Mouse (Mus musculus) spleen, adult 2 months (tissue): ENCODE measurements at regions not wholly inside any gene's neighbourhood (a gene's known extent, or its start where the extent isn't known, plus 50 kb on each side); places are given as distances from the start of the nearest gene placed in this dataset.
A peak's percentile ranks its signal among the peaks of the same experiment; 100 is the strongest.

Experiments
- DNase-seq, 2 experiments: peaks; one replicate each; pipeline versions ENCODE4 v3.0.0 to v3.0.0-alpha.2; 2012 to 2021; ENCODE audit warnings: low spot score in 2 of 2, low read depth in 1 of 2
- H3K27ac ChIP-seq: fragments of 200-500 bp; 2 replicates; pipeline ENCODE4 v1.5.1; 2012; ENCODE audit warnings: low read length, inconsistent platforms; ENCODE audit not compliant: insufficient read depth
- H3K27me3 ChIP-seq: fragments of 200-500 bp; 2 replicates; pipeline ENCODE4 v1.6.1; 2012; ENCODE audit warnings: mild to moderate bottlenecking, moderate library complexity, low read length, inconsistent platforms; ENCODE audit not compliant: control insufficient read depth, insufficient read depth
- H3K36me3 ChIP-seq: fragments of 200-500 bp; 2 replicates; pipeline ENCODE4 v1.6.1; 2012; ENCODE audit warnings: mild to moderate bottlenecking, low read length, inconsistent platforms; ENCODE audit not compliant: control insufficient read depth, insufficient read depth
- H3K4me1 ChIP-seq: fragments of 200-500 bp; 2 replicates; pipeline ENCODE4 v1.6.1; 2011; ENCODE audit warnings: inconsistent platforms; ENCODE audit not compliant: control insufficient read depth, insufficient read depth, insufficient read length
- H3K4me3 ChIP-seq: fragments of 200-500 bp; 2 replicates; pipeline ENCODE4 v1.5.1; 2011; ENCODE audit warnings: mild to moderate bottlenecking, inconsistent platforms; ENCODE audit not compliant: insufficient read depth, insufficient read length; ENCODE audit errors: extremely low read depth
- CTCF ChIP-seq: fragments of 200-500 bp; IDR thresholded peaks from 2 replicates; pipeline ENCODE4 v1.5.1; 2011; ENCODE audit warnings: mild to moderate bottlenecking, inconsistent platforms; ENCODE audit not compliant: insufficient read depth, insufficient read length, insufficient replicate concordance; ENCODE audit errors: extremely low read depth
- POLR2A ChIP-seq: fragments of 200-500 bp; IDR thresholded peaks from 2 replicates; pipeline ENCODE4 v1.6.1; 2011; ENCODE audit warnings: low read depth, low read length, inconsistent platforms
- WGBS: fragments of 180-500 bp; shearing (Covaris S2); methylation state at CpG from one replicate; pipeline ENCODE4 v1.1.7; 2018; 5-methylcytosine and 5-hydroxymethylcytosine counted together

GRCm38 (mm10) chr10:68842023-68842735 is 118.7 kb downstream of the Tmem26 start:
- WGBS = 17% methylated on average over 13 of the region's 13 CpGs
- Histone ChIP-seq H3K27ac (no peak overlapping the region), H3K27me3 (no peaks in the 10 kb centered on the region), H3K4me1 (peaks cover 6% of the 10 kb centered on the region; the same call in 1 of the 2 replicates), H3K4me3 (no peak overlapping the region), H3K36me3 (no peaks in the 10 kb centered on the region)
- peak in 1 of 2 experiments; percentile 4 for DNase-seq
- no peak for TF ChIP-seq POLR2A
- TF ChIP-seq CTCF = no peak

- 48% methylated on average over 4 of the region's 4 CpGs for WGBS
- H3K27me3 ChIP-seq = no peaks in the 10 kb centered on the region
- H3K4me1 ChIP-seq = peaks cover 6% of the 10 kb centered on the region; the same call in 1 of the 2 replicates
- H3K36me3 ChIP-seq = no peaks in the 10 kb centered on the region
- peak; percentile 11 to 30 for DNase-seq
- H3K4me3 ChIP-seq = no peak overlapping the region
- no peak overlapping the region for H3K27ac ChIP-seq
- TF ChIP-seq POLR2A = no peak
- TF ChIP-seq CTCF = no peak
These were observed 120.6 kb downstream of the Tmem26 start for GRCm38 (mm10) chr10:68844066-68844465.

GRCm38 (mm10) chr10:68844596-68844995 is 121.2 kb downstream of the Tmem26 start:
- peaks cover 6% of the 10 kb centered on the region; the same call in 1 of the 2 replicates for H3K4me1 ChIP-seq
- H3K36me3 ChIP-seq = no peaks in the 10 kb centered on the region
- WGBS = 40% methylated on average over 8 of the region's 8 CpGs
- no peaks in the 10 kb centered on the region for H3K27me3 ChIP-seq
- no peak overlapping the region for H3K27ac ChIP-seq
- TF ChIP-seq POLR2A = no peak
- TF ChIP-seq CTCF = no peak
- no peak overlapping the region for H3K4me3 ChIP-seq
- DNase-seq = no peak

GRCm38 (mm10) chr10:68851153-68851552 is 127.7 kb downstream of the Tmem26 start:
- no peak for DNase-seq
- TF ChIP-seq CTCF (no peak), POLR2A (no peak)
- WGBS = 89% methylated on average over 3 of the region's 3 CpGs
- Histone ChIP-seq H3K4me3 (no peak overlapping the region), H3K27ac (no peak overlapping the region), H3K27me3 (no peaks in the 10 kb centered on the region), H3K4me1 (no peaks in the 10 kb centered on the region), H3K36me3 (no peaks in the 10 kb centered on the region)

DNA sequence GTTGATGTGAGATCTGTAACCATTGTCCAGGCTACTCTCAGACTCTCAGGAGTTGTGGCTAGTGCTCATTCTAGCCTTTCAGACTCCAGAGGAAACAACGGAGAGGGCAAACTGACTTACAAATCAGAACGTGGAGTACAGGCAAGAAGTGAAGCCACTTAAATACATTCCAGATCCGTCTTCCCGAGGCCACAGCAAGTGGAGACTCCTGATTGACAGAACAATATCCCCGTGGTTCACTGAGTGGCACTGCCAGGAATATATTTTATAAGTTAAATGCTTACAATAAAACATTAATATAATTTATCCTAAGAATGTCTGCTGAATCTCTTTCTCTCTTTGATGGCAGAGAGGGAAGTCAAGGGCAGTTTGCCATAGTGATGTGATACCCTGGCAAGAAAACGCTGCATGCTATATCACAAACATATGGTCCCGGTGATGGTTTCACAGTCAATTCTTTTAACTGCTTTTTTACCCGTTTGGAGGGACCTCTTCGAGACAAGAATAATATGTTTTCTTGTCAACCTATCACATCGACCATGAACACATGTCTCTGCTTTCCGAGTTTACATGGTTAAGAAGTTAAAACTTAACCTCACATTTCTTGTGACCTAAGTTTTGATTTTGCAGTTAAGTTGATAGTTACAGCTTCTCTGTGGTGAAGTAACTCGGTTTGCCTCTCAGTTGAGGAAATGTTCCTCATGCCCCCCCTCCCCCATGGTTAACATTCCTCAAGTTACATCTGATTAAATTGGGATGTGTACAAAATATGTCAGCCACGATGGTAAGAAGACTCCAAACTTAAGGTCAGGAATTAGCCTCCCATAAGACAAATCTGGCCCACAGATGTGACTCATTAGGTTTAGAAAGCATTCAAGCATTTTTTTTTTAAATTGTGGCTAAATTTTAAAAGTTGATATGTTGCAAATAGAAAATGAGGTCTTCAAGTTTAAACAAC is 132.8 kb downstream of the Tmem26 start:
- Histone ChIP-seq H3K36me3 (no peaks in the 10 kb centered on the region), H3K27me3 (no peaks in the 10 kb centered on the region), H3K27ac (no peak overlapping the region), H3K4me1 (no peaks in the 10 kb centered on the region), H3K4me3 (no peak overlapping the region)
- no peak for TF ChIP-seq CTCF
- no peak for TF ChIP-seq POLR2A
- WGBS = 80% methylated on average over 13 of the region's 13 CpGs
- DNase-seq = no peak

- Histone ChIP-seq H3K36me3 (no peaks in the 10 kb centered on the region), H3K4me3 (no peak overlapping the region), H3K27me3 (no peaks in the 10 kb centered on the region), H3K4me1 (no peaks in the 10 kb centered on the region), H3K27ac (no peak overlapping the region)
- 81% methylated on average over 8 of the region's 8 CpGs for WGBS
- DNase-seq = no peak
- TF ChIP-seq CTCF = no peak
- no peak for TF ChIP-seq POLR2A
These were observed 141.3 kb downstream of the Tmem26 start for GRCm38 (mm10) chr10:68864606-68865378.
